Mouse (Mus musculus) hindbrain, embryonic 12.5 days (tissue): ENCODE results near the gene Ggact. TPM values are rescaled to one million over a fixed set of nuclear protein-coding genes. Genes with fewer than 3 reads are reported as not detected.

Experiments
- ATAC-seq: fragments of 200-750 bp; cut with Nextera tagmentation; 2 replicates; pipeline ENCODE4 v1.8.0; 2017; ENCODE audit warnings: moderate TSS enrichment; ENCODE audit not compliant: low FRiP score
- H3K27ac ChIP-seq: fragments of 300-500 bp; sonication (generic); 2 replicates; pipeline ENCODE4 v1.5.1; 2016; ENCODE audit warnings: mild to moderate bottlenecking
- H3K27me3 ChIP-seq: fragments of 300-500 bp; sonication (generic); 2 replicates; pipeline ENCODE4 v1.6.1; 2016; ENCODE audit warnings: mild to moderate bottlenecking
- H3K36me3 ChIP-seq: fragments of 300-500 bp; sonication (generic); 2 replicates; pipeline ENCODE4 v1.6.1; 2016; ENCODE audit warnings: mild to moderate bottlenecking
- H3K4me1 ChIP-seq: fragments of 300-500 bp; sonication (generic); 2 replicates; pipeline ENCODE4 v1.6.1; 2016
- H3K4me2 ChIP-seq: fragments of 300-500 bp; sonication (generic); replicated peaks from 2 replicates; pipeline ENCODE4 v1.6.1; 2016; ENCODE audit warnings: mild to moderate bottlenecking
- H3K4me3 ChIP-seq: fragments of 300-500 bp; sonication (generic); 2 replicates; pipeline ENCODE4 v1.5.1; 2016; ENCODE audit warnings: mild to moderate bottlenecking
- H3K9ac ChIP-seq: fragments of 300-500 bp; sonication (generic); 2 replicates; pipeline ENCODE4 v1.6.1; 2016; ENCODE audit warnings: mild to moderate bottlenecking, moderate library complexity
- H3K9me3 ChIP-seq: fragments of 300-500 bp; sonication (generic); replicated peaks from 2 replicates; pipeline ENCODE4 v1.6.1; 2016; ENCODE audit warnings: mild to moderate bottlenecking
- WGBS: fragments of 180-500 bp; shearing (Covaris S2); methylation state at CpG from one replicate; pipeline ENCODE4 v1.1.7; 2016; 5-methylcytosine and 5-hydroxymethylcytosine counted together
- polyA plus RNA-seq: library from polyadenylated mRNA; unstranded; fragments of >200 nt; fragmentation: Nextera tagmentation; extraction: Ambion mirVana; gene quantifications from 2 replicates; pipeline ENCODE4 v1.2.1, GENCODE M21; 2016

Gene Ggact
- polyA plus RNA-seq, 1 experiment from 2014 or later = 8.6 TPM

GRCm38 (mm10) chr14:122912137-122912536 lies 1.4 kb downstream of the Ggact start:
- no peak overlapping the region for H3K4me3 ChIP-seq
- H3K9ac ChIP-seq = no peak overlapping the region
- ATAC-seq = no peak
- peaks cover 19% of the 10 kb centered on the region; the same call in 1 of the 2 replicates for H3K27me3 ChIP-seq
- 56% methylated on average over 1 of the region's 1 CpGs for WGBS
- H3K36me3 ChIP-seq = no peaks in the 10 kb centered on the region
- no peaks in the 10 kb centered on the region; the same call in 1 of the 2 replicates for H3K9me3 ChIP-seq
- no peak overlapping the region for H3K27ac ChIP-seq
- H3K4me1 ChIP-seq = peaks cover 4% of the 10 kb centered on the region
- H3K4me2 ChIP-seq = peak overlapping the region; percentile 98

- no peak for ATAC-seq
- no peaks in the 10 kb centered on the region; the same call in 1 of the 2 replicates for H3K9me3 ChIP-seq
- H3K4me2 ChIP-seq = no peak overlapping the region
- H3K27me3 ChIP-seq = peaks cover 19% of the 10 kb centered on the region; the same call in 1 of the 2 replicates
- no peaks in the 10 kb centered on the region for H3K36me3 ChIP-seq
- H3K27ac ChIP-seq = no peak overlapping the region
- no peak overlapping the region for H3K4me3 ChIP-seq
- H3K9ac ChIP-seq = no peak overlapping the region
- H3K4me1 ChIP-seq = peaks cover 4% of the 10 kb centered on the region
Observed at GRCm38 (mm10) chr14:122911265-122911664, 2.3 kb downstream of the Ggact start.

DNA sequence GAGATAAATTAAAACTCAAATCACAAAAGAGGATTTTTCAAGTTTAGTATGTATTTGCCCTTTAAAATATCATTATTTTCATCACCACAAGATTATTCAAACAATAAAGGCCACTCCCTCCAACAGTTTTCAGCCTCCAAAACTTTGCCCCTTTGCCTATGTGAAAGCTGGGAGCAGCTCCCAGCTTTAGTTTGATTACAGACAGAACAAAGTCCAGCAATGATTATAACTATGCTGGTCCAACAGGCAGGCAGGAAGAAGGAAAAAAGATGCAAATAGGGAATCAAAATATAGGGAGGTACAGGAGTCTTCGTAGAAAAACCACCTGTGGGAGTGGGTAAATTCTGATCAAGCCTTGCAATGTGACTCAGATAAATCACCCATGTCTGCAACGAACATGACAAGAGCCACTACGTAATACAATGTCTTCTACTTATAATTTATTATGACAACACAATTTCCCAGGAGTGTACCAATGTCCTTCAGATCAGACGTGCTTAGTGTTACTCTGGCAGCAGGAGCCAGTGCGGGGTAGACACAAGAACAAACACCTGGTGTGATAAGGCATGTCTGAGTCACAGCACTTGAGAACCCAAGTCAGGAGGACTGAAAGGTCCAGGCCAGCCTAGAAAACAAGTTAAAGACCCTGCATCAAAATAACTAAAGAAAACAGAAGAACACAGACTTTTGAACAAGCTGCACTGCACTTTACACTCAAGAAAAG lies 4.0 kb downstream of the Ggact start:
- ATAC-seq = no peak
- H3K4me1 ChIP-seq = peaks cover 4% of the 10 kb centered on the region
- peaks cover 19% of the 10 kb centered on the region; the same call in 1 of the 2 replicates for H3K27me3 ChIP-seq
- no peak overlapping the region for H3K4me3 ChIP-seq
- H3K9ac ChIP-seq = no peak overlapping the region
- no peak overlapping the region for H3K27ac ChIP-seq
- WGBS = 91% methylated on average over 5 of the region's 5 CpGs
- no peaks in the 10 kb centered on the region; the same call in 1 of the 2 replicates for H3K9me3 ChIP-seq
- H3K36me3 ChIP-seq = peaks cover 3% of the 10 kb centered on the region; the same call in 1 of the 2 replicates
- no peak overlapping the region for H3K4me2 ChIP-seq

DNA sequence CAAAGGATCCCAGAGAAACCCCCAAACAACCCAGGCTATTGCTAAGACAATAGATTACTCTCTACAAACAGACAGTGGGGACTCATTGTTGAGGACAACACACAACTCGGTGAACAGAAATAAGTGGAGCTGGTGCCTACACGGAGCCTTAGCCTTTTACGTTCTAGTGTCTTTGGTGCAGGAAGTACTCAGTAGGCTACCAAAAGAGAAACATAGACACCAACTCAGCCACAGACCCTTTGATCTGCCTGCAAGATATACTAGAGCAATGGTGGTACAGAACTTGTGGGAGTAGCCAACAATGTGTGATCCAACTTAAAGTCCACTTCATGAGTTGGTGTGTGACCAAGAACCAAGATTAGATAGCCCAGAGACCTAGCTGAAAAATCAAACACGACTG lies 5.5 kb downstream of the Ggact start:
- WGBS = 94% methylated on average over 4 of the region's 4 CpGs

GRCm38 (mm10) chr14:122905007-122905406 lies 8.6 kb downstream of the Ggact start:
- WGBS = 88% methylated on average over 1 of the region's 1 CpGs
- H3K9ac ChIP-seq = no peak overlapping the region

More for the DNA sequence above, 5.5 kb downstream of the Ggact start:
- H3K4me1 ChIP-seq = peaks cover 4% of the 10 kb centered on the region
- no peak overlapping the region for H3K9ac ChIP-seq
- H3K4me3 ChIP-seq = no peak overlapping the region
- no peak for ATAC-seq
- no peaks in the 10 kb centered on the region; the same call in 1 of the 2 replicates for H3K9me3 ChIP-seq
- H3K27ac ChIP-seq = no peak overlapping the region
- peaks cover 3% of the 10 kb centered on the region; the same call in 1 of the 2 replicates for H3K36me3 ChIP-seq
- H3K27me3 ChIP-seq = peaks cover 12% of the 10 kb centered on the region; the same call in 1 of the 2 replicates
- no peak overlapping the region for H3K4me2 ChIP-seq

GRCm38 (mm10) chr14:122903923-122904351 lies 9.6 kb downstream of the Ggact start:
- WGBS = 68% methylated on average over 2 of the region's 2 CpGs

More at GRCm38 (mm10) chr14:122905007-122905406, 8.6 kb downstream of the Ggact start:
- Histone ChIP-seq H3K36me3 (peaks cover 3% of the 10 kb centered on the region; the same call in 1 of the 2 replicates), H3K4me3 (no peak overlapping the region), H3K9me3 (no peaks in the 10 kb centered on the region; the same call in 1 of the 2 replicates), H3K4me2 (no peak overlapping the region), H3K27ac (no peak overlapping the region), H3K27me3 (no peaks in the 10 kb centered on the region), H3K4me1 (peaks cover 3% of the 10 kb centered on the region)
- no peak for ATAC-seq

GRCm38 (mm10) chr14:122902884-122903283 lies 10.7 kb downstream of the Ggact start:
- ATAC-seq = no peak
- H3K4me1 ChIP-seq = peaks cover 3% of the 10 kb centered on the region
- no peak overlapping the region for H3K9ac ChIP-seq
- H3K36me3 ChIP-seq = peaks cover 3% of the 10 kb centered on the region; the same call in 1 of the 2 replicates
- H3K27ac ChIP-seq = no peak overlapping the region
- H3K4me3 ChIP-seq = no peak overlapping the region
- H3K27me3 ChIP-seq = no peaks in the 10 kb centered on the region
- no peak overlapping the region for H3K4me2 ChIP-seq
- WGBS = 67% methylated on average over 4 of the region's 4 CpGs
- no peaks in the 10 kb centered on the region for H3K9me3 ChIP-seq

More at GRCm38 (mm10) chr14:122903923-122904351, 9.6 kb downstream of the Ggact start:
- Histone ChIP-seq H3K27ac (no peak overlapping the region), H3K27me3 (no peaks in the 10 kb centered on the region), H3K4me2 (no peak overlapping the region), H3K36me3 (peaks cover 3% of the 10 kb centered on the region; the same call in 1 of the 2 replicates), H3K4me1 (peaks cover 3% of the 10 kb centered on the region), H3K9me3 (no peaks in the 10 kb centered on the region; the same call in 1 of the 2 replicates), H3K9ac (no peak overlapping the region), H3K4me3 (no peak overlapping the region)
- ATAC-seq = no peak

GRCm38 (mm10) chr14:122902136-122902535 lies 11.4 kb downstream of the Ggact start:
- no peaks in the 10 kb centered on the region for H3K9me3 ChIP-seq
- no peak overlapping the region for H3K4me2 ChIP-seq
- peaks cover 3% of the 10 kb centered on the region; the same call in 1 of the 2 replicates for H3K36me3 ChIP-seq
- no peak for ATAC-seq
- no peak overlapping the region for H3K9ac ChIP-seq
- no peak overlapping the region for H3K27ac ChIP-seq
- 73% methylated on average over 2 of the region's 2 CpGs for WGBS
- H3K4me3 ChIP-seq = no peak overlapping the region
- no peaks in the 10 kb centered on the region for H3K27me3 ChIP-seq
- H3K4me1 ChIP-seq = peaks cover 3% of the 10 kb centered on the region

- Histone ChIP-seq H3K36me3 (peaks cover 3% of the 10 kb centered on the region; the same call in 1 of the 2 replicates), H3K27me3 (no peaks in the 10 kb centered on the region), H3K4me2 (no peak overlapping the region), H3K9ac (no peak overlapping the region), H3K4me3 (no peak overlapping the region), H3K27ac (no peak overlapping the region), H3K4me1 (peaks cover 3% of the 10 kb centered on the region), H3K9me3 (no peaks in the 10 kb centered on the region)
- ATAC-seq = no peak
- 85% methylated on average over 2 of the region's 2 CpGs for WGBS
Observed at GRCm38 (mm10) chr14:122901715-122902114, 11.8 kb downstream of the Ggact start.

DNA sequence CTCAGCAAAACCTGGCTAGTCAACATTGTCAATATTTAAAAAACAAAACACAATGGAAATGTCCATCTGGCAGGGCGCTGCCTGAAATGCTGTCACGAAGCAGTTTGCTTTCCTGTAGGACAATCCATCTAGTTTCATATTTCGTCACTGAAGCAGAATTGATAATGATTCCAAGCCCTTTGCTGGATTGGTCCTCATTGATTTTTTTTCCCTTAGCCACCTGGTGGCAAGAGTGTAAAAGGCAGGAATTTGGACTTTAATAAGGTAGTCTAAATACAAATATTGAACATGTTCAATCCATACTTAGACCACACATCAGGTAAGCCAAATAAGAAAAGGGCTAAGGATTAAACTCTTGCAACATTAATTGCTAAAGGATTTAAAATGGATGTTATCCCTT lies 12.4 kb downstream of the Ggact start:
- no peak overlapping the region for H3K9ac ChIP-seq
- H3K4me2 ChIP-seq = no peak overlapping the region
- peaks cover 3% of the 10 kb centered on the region for H3K4me1 ChIP-seq
- H3K9me3 ChIP-seq = no peaks in the 10 kb centered on the region
- H3K27ac ChIP-seq = 0 out of 2 replicates have a peak overlapping the region, but pooled peaks have one; percentile 24
- H3K27me3 ChIP-seq = no peaks in the 10 kb centered on the region
- WGBS = 66% methylated on average over 3 of the region's 3 CpGs
- no peak for ATAC-seq
- peaks cover 2% of the 10 kb centered on the region; the same call in 1 of the 2 replicates for H3K36me3 ChIP-seq
- no peak overlapping the region for H3K4me3 ChIP-seq

DNA sequence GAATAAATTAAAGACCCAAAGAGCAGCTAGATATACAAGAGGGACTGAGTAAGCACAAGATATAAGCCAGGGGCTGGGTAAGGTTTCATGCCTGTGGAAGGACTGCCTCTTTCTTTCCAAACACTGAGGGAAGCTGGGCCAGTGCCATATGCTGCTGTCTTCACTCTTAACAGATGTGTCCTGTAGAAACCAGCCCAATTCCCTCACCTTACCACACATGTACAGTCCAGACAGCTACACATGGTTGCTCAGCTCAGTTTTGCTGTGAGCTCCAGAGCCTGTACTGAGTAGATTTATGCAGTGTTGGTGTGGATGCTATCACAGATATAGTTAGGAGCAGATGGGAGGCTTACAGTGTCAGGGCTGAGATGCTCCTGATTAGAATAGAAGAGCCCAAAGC lies 12.9 kb downstream of the Ggact start:
- H3K4me1 ChIP-seq = peaks cover 3% of the 10 kb centered on the region
- no peak overlapping the region for H3K9ac ChIP-seq
- no peaks in the 10 kb centered on the region for H3K9me3 ChIP-seq
- H3K36me3 ChIP-seq = no peaks in the 10 kb centered on the region
- H3K4me2 ChIP-seq = no peak overlapping the region
- no peaks in the 10 kb centered on the region for H3K27me3 ChIP-seq
- no peak for ATAC-seq
- no peak overlapping the region for H3K4me3 ChIP-seq
- 0 out of 2 replicates have a peak overlapping the region, but pooled peaks have one; percentile 24 for H3K27ac ChIP-seq

DNA sequence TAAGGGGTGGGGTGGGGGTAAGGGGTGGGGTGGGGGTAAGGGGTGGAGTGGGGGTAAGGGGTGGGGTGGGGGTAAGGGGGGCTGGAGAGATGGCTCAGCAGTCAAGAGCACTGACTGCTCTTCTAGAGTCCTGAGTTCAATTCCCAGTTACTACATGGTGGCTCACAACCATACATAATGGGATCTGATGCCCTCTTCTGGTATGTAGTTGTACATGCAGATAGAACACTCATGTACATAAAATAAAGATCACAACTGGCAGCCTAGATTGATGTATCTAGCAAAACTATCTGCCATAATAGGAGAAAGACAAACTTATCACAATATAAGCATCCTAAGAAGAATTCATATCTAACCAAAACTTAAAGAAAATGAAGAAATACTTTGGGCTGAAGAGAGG lies 15.0 kb downstream of the Ggact start:
- no peaks in the 10 kb centered on the region for H3K36me3 ChIP-seq
- no peak overlapping the region for H3K4me3 ChIP-seq
- H3K4me2 ChIP-seq = no peak overlapping the region
- no peak overlapping the region for H3K9ac ChIP-seq
- no peaks in the 10 kb centered on the region for H3K27me3 ChIP-seq
- H3K27ac ChIP-seq = no peak overlapping the region
- no peaks in the 10 kb centered on the region for H3K9me3 ChIP-seq
- peaks cover 3% of the 10 kb centered on the region for H3K4me1 ChIP-seq
- no peak for ATAC-seq
